Mouse (Mus musculus) forebrain, embryonic 12.5 days (tissue): ENCODE data around the gene Tenm4. TPM values are rescaled to one million over a fixed set of nuclear protein-coding genes. Genes with fewer than 3 reads are reported as not detected.

Experiments used
- ATAC-seq: fragments of 200-750 bp; cut with Nextera tagmentation; 2 replicates; pipeline ENCODE4 v1.8.0; 2017; ENCODE audit warnings: moderate TSS enrichment; ENCODE audit not compliant: low FRiP score
- H3K27ac ChIP-seq: fragments of 300-500 bp; sonication (generic); 2 replicates; pipeline ENCODE4 v1.5.1; 2016; ENCODE audit warnings: mild to moderate bottlenecking
- H3K27me3 ChIP-seq: fragments of 300-500 bp; sonication (generic); 2 replicates; pipeline ENCODE4 v1.6.1; 2016; ENCODE audit warnings: mild to moderate bottlenecking
- H3K36me3 ChIP-seq: fragments of 300-500 bp; sonication (generic); replicated peaks from 2 replicates; pipeline ENCODE4 v1.6.1; 2016; ENCODE audit warnings: mild to moderate bottlenecking
- H3K4me1 ChIP-seq: fragments of 300-500 bp; sonication (generic); 2 replicates; pipeline ENCODE4 v1.6.1; 2016
- H3K4me2 ChIP-seq: fragments of 300-500 bp; sonication (generic); 2 replicates; pipeline ENCODE4 v1.6.1; 2016; ENCODE audit warnings: mild to moderate bottlenecking, moderate library complexity
- H3K4me3 ChIP-seq: fragments of 300-500 bp; sonication (generic); replicated peaks from 2 replicates; pipeline ENCODE4 v1.5.1; 2016; ENCODE audit warnings: mild to moderate bottlenecking
- H3K9ac ChIP-seq: fragments of 300-500 bp; sonication (generic); 2 replicates; pipeline ENCODE4 v1.6.1; 2016; ENCODE audit warnings: mild to moderate bottlenecking
- H3K9me3 ChIP-seq: fragments of 300-500 bp; sonication (generic); 2 replicates; pipeline ENCODE4 v1.6.1; 2016
- WGBS: fragments of 180-500 bp; shearing (Covaris S2); methylation state at CpG from one replicate; pipeline ENCODE4 v1.1.7; 2016; 5-methylcytosine and 5-hydroxymethylcytosine counted together
- polyA plus RNA-seq: library from polyadenylated mRNA; unstranded; fragments of >200 nt; fragmentation: Nextera tagmentation; extraction: Ambion mirVana; gene quantifications from 2 replicates; pipeline ENCODE4 v1.2.1, GENCODE M21; 2016

The Tenm4 gene
- polyA plus RNA-seq, 1 experiment from 2014 or later, result 62.3 TPM

- no peaks in the 10 kb centered on the region for H3K9me3 ChIP-seq
- WGBS, result 95% methylated on average over 3 of the region's 3 CpGs
- H3K4me3 ChIP-seq, result no peak overlapping the region
- H3K4me2 ChIP-seq, result no peak overlapping the region
- no peak for ATAC-seq
- no peak overlapping the region for H3K9ac ChIP-seq
- H3K4me1 ChIP-seq, result peaks cover 26% of the 10 kb centered on the region
- H3K27me3 ChIP-seq, result no peaks in the 10 kb centered on the region
- no peak overlapping the region for H3K27ac ChIP-seq
- H3K36me3 ChIP-seq, result peaks cover 21% of the 10 kb centered on the region
Measured at GRCm38 (mm10) chr7:96802216-96802615, 631.2 kb downstream of the Tenm4 start.

- peaks cover 17% of the 10 kb centered on the region for H3K36me3 ChIP-seq
- no peak overlapping the region for H3K4me2 ChIP-seq
- H3K27ac ChIP-seq, result no peak overlapping the region
- 88% methylated on average over 1 of the region's 1 CpGs for WGBS
- no peak overlapping the region for H3K9ac ChIP-seq
- no peak overlapping the region for H3K4me3 ChIP-seq
- H3K9me3 ChIP-seq, result no peaks in the 10 kb centered on the region
- peaks cover 20% of the 10 kb centered on the region for H3K4me1 ChIP-seq
- H3K27me3 ChIP-seq, result no peaks in the 10 kb centered on the region
- no peak for ATAC-seq
Measured at GRCm38 (mm10) chr7:96806561-96806960, 635.5 kb downstream of the Tenm4 start.

- WGBS, result 44% methylated on average over 15 of the region's 15 CpGs
- Histone ChIP-seq H3K27ac (0 out of 2 replicates have a peak overlapping the region, but pooled peaks have one; percentile 31), H3K4me2 (no peak overlapping the region), H3K9me3 (no peaks in the 10 kb centered on the region), H3K9ac (no peak overlapping the region), H3K4me3 (no peak overlapping the region), H3K36me3 (peaks cover 20% of the 10 kb centered on the region), H3K4me1 (peaks cover 20% of the 10 kb centered on the region), H3K27me3 (no peaks in the 10 kb centered on the region)
- 0 out of 2 replicates have a peak, but pooled peaks have one; percentile 20 for ATAC-seq
Measured at GRCm38 (mm10) chr7:96807281-96808058, 636.4 kb downstream of the Tenm4 start.

- Histone ChIP-seq H3K9ac (no peak overlapping the region), H3K9me3 (no peaks in the 10 kb centered on the region), H3K4me2 (no peak overlapping the region), H3K36me3 (peaks cover 16% of the 10 kb centered on the region), H3K27me3 (no peaks in the 10 kb centered on the region), H3K27ac (0 out of 2 replicates have a peak overlapping the region, but pooled peaks have one; percentile 31), H3K4me3 (no peak overlapping the region), H3K4me1 (peaks cover 23% of the 10 kb centered on the region)
- peak; percentile 55; the same call in 1 of the 2 replicates for ATAC-seq
- WGBS, result 64% methylated on average over 7 of the region's 7 CpGs
Measured at GRCm38 (mm10) chr7:96808059-96808646, 637.1 kb downstream of the Tenm4 start.

GRCm38 (mm10) chr7:96811691-96812090, 640.6 kb downstream of the Tenm4 start:
- 94% methylated on average over 11 of the region's 11 CpGs for WGBS
- Histone ChIP-seq H3K36me3 (peaks cover 8% of the 10 kb centered on the region), H3K9me3 (no peaks in the 10 kb centered on the region), H3K4me1 (peaks cover 25% of the 10 kb centered on the region), H3K9ac (no peak overlapping the region), H3K27ac (no peak overlapping the region), H3K4me2 (no peak overlapping the region), H3K27me3 (no peaks in the 10 kb centered on the region), H3K4me3 (no peak overlapping the region)
- no peak for ATAC-seq

GRCm38 (mm10) chr7:96813036-96813435, 642.0 kb downstream of the Tenm4 start:
- Histone ChIP-seq H3K4me3 (no peak overlapping the region), H3K9ac (no peak overlapping the region), H3K4me1 (peaks cover 18% of the 10 kb centered on the region), H3K4me2 (no peak overlapping the region), H3K36me3 (peaks cover 8% of the 10 kb centered on the region), H3K27me3 (no peaks in the 10 kb centered on the region), H3K9me3 (no peaks in the 10 kb centered on the region), H3K27ac (0 out of 2 replicates have a peak overlapping the region, but pooled peaks have one; percentile 31)
- no peak for ATAC-seq
- WGBS, result 87% methylated on average over 5 of the region's 5 CpGs

- Histone ChIP-seq H3K4me2 (no peak overlapping the region), H3K27ac (no peak overlapping the region), H3K27me3 (no peaks in the 10 kb centered on the region), H3K9me3 (no peaks in the 10 kb centered on the region), H3K9ac (no peak overlapping the region), H3K36me3 (peaks cover 8% of the 10 kb centered on the region), H3K4me1 (peaks cover 14% of the 10 kb centered on the region), H3K4me3 (no peak overlapping the region)
- 81% methylated on average over 9 of the region's 9 CpGs for WGBS
- ATAC-seq, result no peak
Measured at GRCm38 (mm10) chr7:96813497-96814400, 642.7 kb downstream of the Tenm4 start.

GRCm38 (mm10) chr7:96814581-96814980, 643.5 kb downstream of the Tenm4 start:
- H3K4me1 ChIP-seq, result peaks cover 14% of the 10 kb centered on the region
- H3K36me3 ChIP-seq, result peaks cover 8% of the 10 kb centered on the region
- no peaks in the 10 kb centered on the region for H3K27me3 ChIP-seq
- H3K9me3 ChIP-seq, result no peaks in the 10 kb centered on the region
- no peak for ATAC-seq
- no peak overlapping the region for H3K4me3 ChIP-seq
- no peak overlapping the region for H3K9ac ChIP-seq
- no peak overlapping the region for H3K27ac ChIP-seq
- H3K4me2 ChIP-seq, result no peak overlapping the region

GRCm38 (mm10) chr7:96817030-96817674, 646.1 kb downstream of the Tenm4 start:
- Histone ChIP-seq H3K27ac (no peak overlapping the region), H3K36me3 (peaks cover 1% of the 10 kb centered on the region; the same call in 1 of the 2 replicates), H3K9me3 (no peaks in the 10 kb centered on the region), H3K27me3 (no peaks in the 10 kb centered on the region), H3K4me3 (no peak overlapping the region), H3K9ac (no peak overlapping the region), H3K4me2 (no peak overlapping the region), H3K4me1 (peaks cover 22% of the 10 kb centered on the region)
- 45% methylated on average over 6 of the region's 6 CpGs for WGBS
- no peak; the same call in 1 of the 2 replicates for ATAC-seq

GRCm38 (mm10) chr7:96818236-96818916, 647.3 kb downstream of the Tenm4 start:
- WGBS, result 88% methylated on average over 6 of the region's 6 CpGs

GRCm38 (mm10) chr7:96819538-96819937, 648.5 kb downstream of the Tenm4 start:
- no peaks in the 10 kb centered on the region for H3K36me3 ChIP-seq
- H3K4me3 ChIP-seq, result no peak overlapping the region
- no peak overlapping the region for H3K27ac ChIP-seq
- H3K9ac ChIP-seq, result no peak overlapping the region
- no peaks in the 10 kb centered on the region for H3K27me3 ChIP-seq
- H3K9me3 ChIP-seq, result no peaks in the 10 kb centered on the region
- no peak overlapping the region for H3K4me2 ChIP-seq
- no peak for ATAC-seq
- 72% methylated on average over 3 of the region's 3 CpGs for WGBS
- H3K4me1 ChIP-seq, result peaks cover 19% of the 10 kb centered on the region

More at GRCm38 (mm10) chr7:96818236-96818916, 647.3 kb downstream of the Tenm4 start:
- no peak for ATAC-seq
- Histone ChIP-seq H3K4me3 (no peak overlapping the region), H3K4me1 (peaks cover 19% of the 10 kb centered on the region), H3K9me3 (no peaks in the 10 kb centered on the region), H3K36me3 (no peaks in the 10 kb centered on the region), H3K4me2 (no peak overlapping the region), H3K27me3 (no peaks in the 10 kb centered on the region), H3K9ac (no peak overlapping the region), H3K27ac (no peak overlapping the region)
